Mouse (Mus musculus) ovary, adult 18-20 months (tissue): ENCODE measurements around the gene Clec3a.
A peak's percentile ranks its signal among the peaks of the same experiment; 100 is the strongest.

Experiments used
- DNase-seq: peaks from one replicate; pipeline ENCODE4 v3.0.0; 2022; ENCODE audit warnings: low spot score, mixed read lengths

The Clec3a gene

DNA sequence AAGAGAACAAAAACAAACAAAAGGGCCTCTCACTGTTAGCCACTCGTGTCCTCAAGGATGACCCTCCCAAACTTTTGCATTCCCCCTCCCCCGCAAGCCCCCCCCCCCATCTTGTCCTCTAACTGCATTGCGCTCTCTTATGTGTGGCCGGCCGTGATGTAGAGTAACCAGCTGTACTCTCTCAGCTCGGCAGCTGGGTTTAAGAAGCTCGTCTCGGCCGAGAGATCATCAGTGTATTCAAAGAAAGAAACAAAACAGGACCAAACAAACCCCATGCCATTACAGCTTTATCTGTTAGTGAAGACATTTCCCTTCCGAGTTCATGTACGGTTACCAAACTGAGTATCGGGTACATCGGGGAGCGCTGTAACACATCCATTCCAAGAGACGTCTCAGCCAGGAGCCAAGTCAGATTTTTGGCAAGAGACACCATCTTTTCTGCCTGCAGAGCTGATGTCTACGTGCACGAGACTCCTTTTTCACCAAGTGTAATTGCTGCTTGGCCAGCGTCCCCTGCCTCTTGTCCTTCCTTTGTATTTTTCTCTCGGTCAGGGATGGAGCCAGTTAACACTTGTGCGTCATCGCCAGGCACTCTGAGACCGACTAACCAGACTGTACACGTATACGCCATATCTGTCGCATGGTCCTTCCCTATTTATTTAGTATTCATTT is 40.4 kb downstream of the Clec3a start:
- peak; percentile 27 for DNase-seq

DNA sequence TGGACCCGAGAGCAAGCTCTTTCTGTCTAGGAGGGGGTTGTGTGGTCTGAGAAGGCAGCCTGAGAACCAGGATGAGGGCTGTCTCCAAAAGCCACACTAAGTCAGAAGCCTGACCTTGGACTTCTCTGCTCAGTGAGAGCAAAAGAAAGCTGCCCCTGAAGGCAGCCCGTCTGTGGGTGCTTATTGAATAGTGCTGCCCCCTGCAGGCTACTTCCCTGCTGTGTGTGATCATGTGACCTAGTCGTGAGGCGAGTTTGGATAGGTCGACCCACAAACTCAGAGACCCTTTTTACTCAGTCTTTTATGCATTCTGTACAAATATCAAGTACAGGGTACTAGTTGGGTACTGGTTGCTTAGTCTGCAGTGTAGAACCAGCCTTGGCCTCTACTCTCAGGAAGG is 42.7 kb downstream of the Clec3a start:
- no peak for DNase-seq

DNA sequence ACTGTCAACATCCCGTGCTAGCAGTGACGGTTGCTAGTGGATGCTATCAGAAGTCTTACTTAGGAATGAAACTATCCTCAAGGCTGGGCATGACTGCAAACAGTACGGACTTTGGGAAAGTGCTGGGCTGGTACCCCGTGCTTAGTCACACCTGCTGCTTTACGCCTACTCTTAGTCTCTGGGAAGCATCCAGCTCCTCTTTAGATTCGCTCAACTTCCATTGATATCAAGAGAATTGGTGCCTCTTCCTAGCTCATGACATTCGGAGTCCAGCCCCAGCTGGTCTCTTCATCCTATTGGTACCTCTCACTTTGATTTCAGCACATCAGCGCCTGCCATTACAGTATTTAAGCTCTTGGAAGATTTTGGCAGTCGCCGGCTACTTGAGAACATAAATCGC is 44.7 kb downstream of the Clec3a start:
- DNase-seq, result no peak

DNA sequence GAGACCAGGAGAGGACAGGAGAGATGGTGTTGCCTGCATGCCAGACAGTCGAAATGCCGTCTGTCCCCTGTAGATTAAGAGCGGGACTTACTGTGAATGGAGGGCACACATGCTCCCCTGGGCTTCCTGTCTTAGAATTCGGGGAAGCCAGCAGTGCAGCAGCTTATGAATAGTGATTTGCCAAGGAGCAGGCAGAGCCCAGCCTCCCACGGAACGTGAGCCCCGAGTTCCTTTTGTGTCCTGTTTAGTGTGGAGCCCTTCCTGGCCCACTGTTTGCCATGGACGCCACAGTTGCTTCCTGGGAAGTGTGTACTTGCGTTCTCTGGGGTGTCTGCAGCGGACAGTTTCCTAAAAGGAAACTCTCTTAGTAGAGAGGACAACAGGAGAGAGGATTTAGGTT is 45.4 kb downstream of the Clec3a start:
- DNase-seq, result no peak

DNA sequence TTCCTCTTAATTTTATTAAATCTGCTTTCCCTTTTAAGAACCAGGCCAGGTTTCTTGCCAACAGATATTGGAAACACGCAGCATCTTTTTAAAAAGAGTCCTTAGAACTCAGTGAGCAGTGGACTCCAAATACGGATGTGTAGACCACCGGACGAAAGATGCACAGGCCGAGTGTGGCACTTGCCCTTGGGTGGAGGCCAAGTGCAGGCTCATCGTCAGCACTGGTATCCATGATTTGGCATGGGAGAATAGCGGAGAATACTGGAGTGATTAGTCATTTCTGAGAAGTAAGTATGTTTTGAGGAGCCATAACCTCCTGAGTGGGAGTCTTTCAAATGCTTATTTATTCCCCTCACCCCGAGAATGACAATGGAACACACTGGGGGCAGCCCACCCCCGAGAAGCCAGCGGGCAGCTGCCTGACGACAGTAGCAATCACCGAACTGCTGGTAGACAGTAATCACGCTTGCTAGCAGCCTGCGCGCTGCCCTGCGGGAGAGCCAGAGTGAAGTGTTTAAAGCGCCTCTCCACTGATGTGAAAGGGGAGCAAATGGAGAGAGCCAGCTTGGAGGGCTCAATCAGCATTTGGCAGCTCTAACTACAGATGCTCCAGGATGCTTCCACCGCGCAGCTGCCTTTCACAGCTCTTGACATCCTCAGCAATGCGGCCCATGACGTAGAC is 50.8 kb downstream of the Clec3a start:
- no peak for DNase-seq

DNA sequence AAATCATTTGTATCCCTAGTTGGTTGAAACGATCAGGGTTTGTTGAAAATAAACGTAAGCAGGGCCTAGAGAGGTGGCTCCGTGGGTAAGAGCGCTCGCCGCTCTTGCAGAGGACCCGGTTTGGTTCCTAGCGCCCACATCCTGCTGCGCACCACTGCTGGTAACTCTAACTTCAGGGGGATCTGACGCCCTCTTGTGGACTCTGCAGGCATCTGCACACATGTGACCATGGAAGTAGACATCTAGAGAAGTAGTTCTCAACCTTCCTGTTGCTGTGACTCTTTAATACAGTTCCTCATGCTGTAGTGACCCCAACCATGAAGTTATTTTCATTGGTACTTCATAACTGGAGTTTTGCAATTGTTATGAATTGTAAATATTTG is 51.3 kb downstream of the Clec3a start:
- no peak for DNase-seq

DNA sequence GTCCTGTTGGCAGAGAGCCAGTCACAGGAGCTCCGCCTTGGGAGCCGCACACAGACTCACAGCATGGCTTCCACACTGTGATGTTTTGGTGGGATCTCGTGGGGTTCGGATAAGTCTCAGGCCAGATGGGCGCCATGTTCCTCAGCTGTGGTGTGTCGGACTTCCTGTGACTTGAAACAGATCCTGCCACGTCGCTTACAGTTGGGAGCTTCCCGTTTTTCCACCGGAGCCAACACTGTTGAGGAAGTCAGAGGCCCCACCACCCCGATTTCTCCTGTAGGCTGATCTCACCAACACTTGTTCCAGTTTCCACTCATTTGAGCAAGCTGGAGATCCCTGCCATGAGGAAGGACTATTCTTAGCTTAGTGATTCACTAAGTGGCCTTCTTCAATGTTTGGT is 55.7 kb downstream of the Clec3a start:
- DNase-seq, result no peak
